Mouse (Mus musculus) erythroblast, embryonic 14.5 days (primary cell): ENCODE measurements around the gene Cdk13. TPM values are rescaled to one million over a fixed set of nuclear protein-coding genes. Genes with fewer than 3 reads are reported as not detected.

Experiments used
- H3K27me3 ChIP-seq: 2 replicates; pipeline ENCODE4 v1.6.1; 2012; ENCODE audit warnings: inconsistent platforms; ENCODE audit not compliant: control insufficient read depth
- H3K36me3 ChIP-seq: 2 replicates; pipeline ENCODE4 v1.6.1; 2012; ENCODE audit warnings: mild to moderate bottlenecking, inconsistent platforms; ENCODE audit not compliant: control insufficient read depth
- H3K4me1 ChIP-seq: 2 replicates; pipeline ENCODE4 v1.6.1; 2012; ENCODE audit warnings: inconsistent platforms; ENCODE audit not compliant: control insufficient read depth
- H3K4me3 ChIP-seq: replicated peaks from 2 replicates; pipeline ENCODE3; 2012; ENCODE audit warnings: moderate library complexity, mild to moderate bottlenecking, inconsistent platforms
- H3K9me3 ChIP-seq: 2 replicates; pipeline ENCODE4 v1.6.1; 2012; ENCODE audit warnings: low read length, inconsistent platforms, mixed read lengths; ENCODE audit not compliant: control insufficient read depth
- GATA1 ChIP-seq: IDR thresholded peaks from 2 replicates; pipeline ENCODE4 v1.6.1; 2012; ENCODE audit warnings: low read length, inconsistent platforms, mixed read lengths
- TAL1 ChIP-seq: IDR thresholded peaks from 3 replicates; pipeline ENCODE4 v1.6.1; 2012; ENCODE audit warnings: low read length, inconsistent platforms, mixed read lengths
- polyA plus RNA-seq: library from polyadenylated mRNA; stranded (reverse); fragments of >175 nt; gene quantifications from 2 replicates; pipeline ENCODE4 v1.2.3, GENCODE M21; 2012

The Cdk13 gene
- 3.1 and 4.4 TPM in 2 replicates for polyA plus RNA-seq

GRCm38 (mm10) chr13:17804909-17805613 lies at the start of gene Cdk13:
TSS of gene Cdk13 (minus strand) at chr13:17805097.
- TF ChIP-seq TAL1: no peak
- TF ChIP-seq GATA1: no peak
- Histone ChIP-seq H3K4me3 (peak within 1 kb of the TSS; percentile 96), H3K27me3 (no peaks in the 10 kb centered on the region), H3K9me3 (no peaks in the 10 kb centered on the region), H3K36me3 (peaks cover 5% of the 10 kb centered on the region), H3K4me1 (peaks cover 31% of the 10 kb centered on the region)

GRCm38 (mm10) chr13:17843336-17843735 lies 38.4 kb upstream of the Cdk13 start:
- H3K36me3 ChIP-seq: no peaks in the 10 kb centered on the region
- no peaks in the 10 kb centered on the region for H3K27me3 ChIP-seq
- no peaks in the 10 kb centered on the region for H3K9me3 ChIP-seq
- no peaks in the 10 kb centered on the region for H3K4me1 ChIP-seq
- H3K4me3 ChIP-seq: no peak overlapping the region
- no peak for TF ChIP-seq GATA1
- no peak for TF ChIP-seq TAL1

DNA sequence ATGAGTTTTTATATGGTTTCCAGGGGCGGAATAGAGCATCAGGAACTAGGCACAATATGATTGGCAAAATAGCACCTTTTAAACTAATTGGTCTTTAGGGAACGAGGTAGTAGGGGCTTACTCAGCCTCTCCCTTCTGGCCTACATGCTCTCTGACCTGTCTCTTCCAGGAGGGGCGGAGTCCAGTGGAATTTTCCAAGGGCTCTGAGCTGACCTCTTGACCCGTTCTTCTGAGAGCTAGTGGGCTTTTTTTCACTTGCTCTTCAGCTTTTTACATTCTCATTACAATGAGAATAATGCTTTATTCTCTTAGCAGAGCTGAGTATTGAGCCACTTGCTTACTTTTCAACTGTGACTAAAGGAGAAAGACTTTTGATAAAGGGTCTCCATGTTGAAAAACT lies 37.9 kb upstream of the Cdk13 start:
- TF ChIP-seq TAL1 (no peak), GATA1 (no peak)
- Histone ChIP-seq H3K36me3 (no peaks in the 10 kb centered on the region), H3K4me3 (no peak overlapping the region), H3K4me1 (peaks cover 2% of the 10 kb centered on the region; the same call in 1 of the 2 replicates), H3K9me3 (no peaks in the 10 kb centered on the region), H3K27me3 (no peaks in the 10 kb centered on the region)

DNA sequence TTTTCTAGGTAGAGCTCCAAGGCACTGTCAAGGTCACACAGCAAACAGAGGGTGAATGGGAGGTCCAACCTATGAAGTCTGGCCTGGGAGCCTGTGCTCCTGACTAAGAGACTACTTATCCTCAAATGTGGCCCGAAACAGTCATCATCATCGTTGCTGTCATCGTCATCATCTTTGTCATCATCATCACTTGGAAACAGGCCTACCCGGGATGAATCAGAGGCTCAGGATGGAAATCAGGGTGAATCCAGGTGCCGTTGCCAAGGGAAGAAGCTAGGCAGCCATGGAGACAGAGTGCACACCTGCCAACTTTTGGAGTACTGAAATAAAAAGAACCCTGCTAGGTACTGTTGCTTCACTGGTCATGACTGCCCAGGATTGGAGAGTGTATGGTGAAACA lies 34.2 kb upstream of the Cdk13 start:
- H3K27me3 ChIP-seq: no peaks in the 10 kb centered on the region
- no peaks in the 10 kb centered on the region for H3K9me3 ChIP-seq
- peaks cover 2% of the 10 kb centered on the region; the same call in 1 of the 2 replicates for H3K4me1 ChIP-seq
- no peak overlapping the region for H3K4me3 ChIP-seq
- no peaks in the 10 kb centered on the region for H3K36me3 ChIP-seq
- TF ChIP-seq TAL1: no peak
- TF ChIP-seq GATA1: no peak

- Histone ChIP-seq H3K9me3 (no peaks in the 10 kb centered on the region), H3K27me3 (no peaks in the 10 kb centered on the region), H3K36me3 (no peaks in the 10 kb centered on the region), H3K4me1 (peaks cover 2% of the 10 kb centered on the region; the same call in 1 of the 2 replicates), H3K4me3 (no peak overlapping the region)
- TF ChIP-seq TAL1 (no peak), GATA1 (no peak)
Observed at GRCm38 (mm10) chr13:17838484-17838851, 33.6 kb upstream of the Cdk13 start.

- no peaks in the 10 kb centered on the region for H3K36me3 ChIP-seq
- TF ChIP-seq TAL1 (no peak), GATA1 (no peak)
- H3K9me3 ChIP-seq: no peaks in the 10 kb centered on the region
- H3K4me1 ChIP-seq: peaks cover 2% of the 10 kb centered on the region; the same call in 1 of the 2 replicates
- no peaks in the 10 kb centered on the region for H3K27me3 ChIP-seq
- H3K4me3 ChIP-seq: no peak overlapping the region
Observed at GRCm38 (mm10) chr13:17837610-17838483, 33.0 kb upstream of the Cdk13 start.

DNA sequence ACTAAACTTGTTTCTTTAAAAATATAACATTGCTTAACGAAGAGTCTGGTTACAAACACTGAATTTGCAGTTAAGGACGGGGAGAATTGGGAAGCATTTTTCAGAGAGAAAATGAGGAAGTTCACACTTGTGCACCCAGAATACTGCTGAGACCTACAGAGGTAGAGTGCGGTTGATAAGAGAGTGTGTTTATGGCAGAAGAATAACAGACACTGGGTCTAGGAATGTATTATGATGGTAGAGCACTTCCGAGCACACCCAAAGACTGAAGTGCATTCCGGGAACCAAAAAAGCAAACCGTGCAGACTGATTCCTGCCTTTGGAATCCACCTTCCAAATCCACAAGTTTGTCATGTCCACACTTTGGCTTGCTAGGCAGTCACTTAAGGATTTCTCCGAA lies 31.9 kb upstream of the Cdk13 start:
- H3K27me3 ChIP-seq: no peaks in the 10 kb centered on the region
- TF ChIP-seq TAL1: no peak
- no peak for TF ChIP-seq GATA1
- H3K4me3 ChIP-seq: no peak overlapping the region
- H3K9me3 ChIP-seq: no peaks in the 10 kb centered on the region
- no peaks in the 10 kb centered on the region for H3K36me3 ChIP-seq
- peaks cover 2% of the 10 kb centered on the region; the same call in 1 of the 2 replicates for H3K4me1 ChIP-seq

GRCm38 (mm10) chr13:17832940-17833339 lies 28.0 kb upstream of the Cdk13 start:
- TF ChIP-seq GATA1 (no peak), TAL1 (no peak)
- H3K4me3 ChIP-seq: no peak overlapping the region
- no peaks in the 10 kb centered on the region for H3K4me1 ChIP-seq
- H3K27me3 ChIP-seq: no peaks in the 10 kb centered on the region
- no peaks in the 10 kb centered on the region for H3K9me3 ChIP-seq
- H3K36me3 ChIP-seq: no peaks in the 10 kb centered on the region

DNA sequence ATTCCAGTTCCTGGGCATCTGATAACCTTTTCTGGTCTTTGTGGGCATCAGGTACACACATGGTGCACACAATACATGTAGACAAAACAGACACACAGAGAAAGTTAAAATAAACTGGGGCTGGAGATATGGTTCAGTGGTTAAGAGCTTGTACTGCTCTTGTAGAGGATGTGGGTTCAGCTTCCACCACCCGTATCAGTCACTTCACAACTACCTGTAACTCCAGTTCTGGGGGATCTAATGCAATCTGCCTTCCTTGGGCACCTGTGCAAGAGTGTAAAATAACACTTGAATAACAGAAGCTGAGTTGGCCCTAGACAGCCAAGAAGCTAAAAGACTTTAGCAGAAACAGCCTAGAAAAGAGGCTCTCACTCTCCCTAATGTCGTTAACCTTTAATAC lies 12.3 kb upstream of the Cdk13 start:
- Histone ChIP-seq H3K9me3 (peaks cover 5% of the 10 kb centered on the region; the same call in 1 of the 2 replicates), H3K36me3 (no peaks in the 10 kb centered on the region), H3K4me3 (no peak overlapping the region), H3K27me3 (no peaks in the 10 kb centered on the region; the same call in 1 of the 2 replicates), H3K4me1 (no peaks in the 10 kb centered on the region)
- TF ChIP-seq TAL1 (no peak), GATA1 (no peak)
